ENCODE assay signal across 29 mouse cellular contexts in the genomic region with DNA sequence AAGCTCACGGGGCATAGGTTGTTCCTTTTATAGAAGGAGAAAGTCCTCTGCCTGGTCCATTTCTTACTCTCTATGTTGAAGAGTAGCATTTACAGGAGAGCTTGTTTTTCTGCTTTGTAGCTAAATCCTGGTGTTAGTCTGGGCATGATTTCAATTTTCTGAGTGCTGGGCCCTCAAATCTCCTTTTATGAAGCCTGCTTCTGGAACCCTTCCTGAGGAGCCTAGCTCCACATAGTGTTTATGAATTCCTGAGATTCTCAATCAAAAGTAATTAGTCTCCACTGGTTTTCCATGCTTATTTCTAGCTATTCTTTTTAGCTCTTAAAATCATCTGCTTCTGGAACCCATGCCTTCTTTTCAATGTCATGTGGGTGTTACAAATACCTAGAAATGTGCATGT. TPM values are rescaled to one million over a fixed set of nuclear protein-coding genes. Genes with fewer than 3 reads are reported as not detected.
A peak's percentile ranks its signal among the peaks of the same experiment; 100 is the strongest.
DNase-seq lines count a peak whose midpoint lies in the region; ATAC-seq and TF ChIP-seq lines count a peak whose summit lies in the region.
"Had no signal": no experiment of that assay in that cellular context is flagged by ENCODE, and none has a peak within 500 bp of the region (broad histone marks: within the 10 kb centered on the region; RNA-seq: fewer than 3 reads in every experiment).

No protein-coding gene starts in this region.

- H3K4me1 ChIP-seq in lung, embryonic 16.5 days (replicated peaks; ENCODE audit: control insufficient read depth, insufficient read depth, low read length) = peaks cover 2% of the 10 kb centered on the region; the same call in 1 of the 2 replicates
- peaks cover 3% of the 10 kb centered on the region; the same call in 1 of the 2 replicates for H3K4me1 ChIP-seq in intestine, embryonic 16.5 days (ENCODE audit: control insufficient read depth, insufficient read depth, low read length)
- no peaks in the 10 kb centered on the region for H3K4me1 ChIP-seq in stomach, postnatal 0 days (replicated peaks; ENCODE audit: control insufficient read depth, insufficient read depth)
- no peaks in the 10 kb centered on the region for H3K4me1 ChIP-seq in midbrain, embryonic 13.5 days (replicated peaks)
- H3K4me1 ChIP-seq: embryonic facial prominence, embryonic 10.5 days; embryonic facial prominence, embryonic 15.5 days; forebrain, embryonic 13.5 days; limb, embryonic 12.5 days; midbrain, embryonic 15.5 days; neural tube, embryonic 15.5 days had no signal

- no peak overlapping the region for H3K4me3 ChIP-seq in layer of hippocampus, adult 2 months
- H3K4me3 ChIP-seq in lung, embryonic 16.5 days (ENCODE audit: low read length) = no peak overlapping the region
- H3K4me3 ChIP-seq in intestine, embryonic 16.5 days (ENCODE audit: low read length) = no peak overlapping the region
- H3K4me3 ChIP-seq in stomach, postnatal 0 days (ENCODE audit: low read depth, low read length) = no peak overlapping the region
- H3K4me3 ChIP-seq in midbrain, embryonic 13.5 days (replicated peaks) = no peak overlapping the region
- H3K4me3 ChIP-seq: embryonic facial prominence, embryonic 10.5 days; embryonic facial prominence, embryonic 15.5 days; forebrain, embryonic 13.5 days; heart, embryonic 12.5 days; limb, embryonic 12.5 days; midbrain, embryonic 15.5 days; neural tube, embryonic 15.5 days had no signal

- WGBS in lung, embryonic 16.5 days = 25% methylated on average over 1 of the region's 1 CpGs
- WGBS in intestine, embryonic 16.5 days = 53% methylated on average over 1 of the region's 1 CpGs
- 8% methylated on average over 1 of the region's 1 CpGs for WGBS in stomach, postnatal 0 days
- 79% methylated on average over 1 of the region's 1 CpGs for WGBS in midbrain, embryonic 13.5 days

- no peak for DNase-seq in layer of hippocampus, adult 2 months (ENCODE audit: low spot score in 2 of 2)
- no peak for DNase-seq in layer of hippocampus, adult 8-10 months (ENCODE audit: low spot score in 2 of 2)
- no peak for DNase-seq in lung, postnatal 25 days (ENCODE audit: low spot score)
- DNase-seq in stomach, postnatal 0 days (ENCODE audit: low spot score) = no peak
- no peak for DNase-seq in retina, postnatal 1 day
- DNase-seq: adrenal gland, adult 8-10 months; B cell, adult 2 months; cerebellum, adult 8-10 months; cerebellum, postnatal 25 days; gastrocnemius, postnatal 25 days; heart, adult 18-20 months; kidney, adult 2 months; kidney, postnatal 36 days; layer of hippocampus, postnatal 36 days; right cerebral cortex, postnatal 4 days had no signal

- H3K27me3 ChIP-seq in lung, embryonic 16.5 days (ENCODE audit: control insufficient read depth, insufficient read depth, low read depth, low read length) = no peaks in the 10 kb centered on the region
- H3K27me3 ChIP-seq in intestine, embryonic 16.5 days (replicated peaks; ENCODE audit: control insufficient read depth, insufficient read depth, low read length) = no peaks in the 10 kb centered on the region
- H3K27me3 ChIP-seq in stomach, postnatal 0 days (ENCODE audit: control insufficient read depth, insufficient read depth, low read length) = no peaks in the 10 kb centered on the region
- H3K27me3 ChIP-seq in midbrain, embryonic 13.5 days = no peaks in the 10 kb centered on the region
- H3K27me3 ChIP-seq: embryonic facial prominence, embryonic 15.5 days; forebrain, embryonic 13.5 days; heart, embryonic 12.5 days; limb, embryonic 12.5 days; midbrain, embryonic 15.5 days; neural tube, embryonic 15.5 days had no signal

- H3K9me3 ChIP-seq in lung, embryonic 16.5 days (ENCODE audit: control insufficient read depth, low read length) = no peaks in the 10 kb centered on the region
- H3K9me3 ChIP-seq in intestine, embryonic 16.5 days (ENCODE audit: control insufficient read depth, low read length) = no peaks in the 10 kb centered on the region
- H3K9me3 ChIP-seq in stomach, postnatal 0 days (ENCODE audit: control insufficient read depth, low read length) = no peaks in the 10 kb centered on the region
- no peaks in the 10 kb centered on the region for H3K9me3 ChIP-seq in midbrain, embryonic 13.5 days
- H3K9me3 ChIP-seq: embryonic facial prominence, embryonic 10.5 days; embryonic facial prominence, embryonic 15.5 days; forebrain, embryonic 13.5 days; heart, embryonic 12.5 days; limb, embryonic 12.5 days; midbrain, embryonic 15.5 days; neural tube, embryonic 15.5 days had no signal

- H3K9ac ChIP-seq in lung, embryonic 16.5 days (ENCODE audit: low read length) = no peak overlapping the region
- no peak overlapping the region for H3K9ac ChIP-seq in intestine, embryonic 16.5 days (ENCODE audit: low read depth, low read length)
- H3K9ac ChIP-seq in stomach, postnatal 0 days (ENCODE audit: low read length) = no peak overlapping the region
- H3K9ac ChIP-seq in midbrain, embryonic 13.5 days (replicated peaks) = no peak overlapping the region
- H3K9ac ChIP-seq: embryonic facial prominence, embryonic 15.5 days; forebrain, embryonic 13.5 days; heart, embryonic 12.5 days; limb, embryonic 12.5 days; liver, embryonic 14.5 days; midbrain, embryonic 15.5 days; neural tube, embryonic 15.5 days had no signal

- no peak overlapping the region for H3K4me2 ChIP-seq in lung, embryonic 16.5 days (ENCODE audit: low read depth, low read length)
- H3K4me2 ChIP-seq in intestine, embryonic 16.5 days (ENCODE audit: low read depth, low read length) = no peak overlapping the region
- H3K4me2 ChIP-seq in stomach, postnatal 0 days (replicated peaks; ENCODE audit: low read depth) = no peak overlapping the region
- no peak overlapping the region for H3K4me2 ChIP-seq in midbrain, embryonic 13.5 days (replicated peaks)
- H3K4me2 ChIP-seq: embryonic facial prominence, embryonic 15.5 days; forebrain, embryonic 13.5 days; heart, embryonic 12.5 days; limb, embryonic 12.5 days; midbrain, embryonic 15.5 days; neural tube, embryonic 15.5 days had no signal

- H3K36me3 ChIP-seq in lung, embryonic 16.5 days (ENCODE audit: control insufficient read depth, insufficient read depth, low read length) = no peaks in the 10 kb centered on the region
- no peaks in the 10 kb centered on the region for H3K36me3 ChIP-seq in intestine, embryonic 16.5 days (ENCODE audit: control insufficient read depth, insufficient read depth, low read length)
- H3K36me3 ChIP-seq in stomach, postnatal 0 days (ENCODE audit: control insufficient read depth, insufficient read depth, low read length) = no peaks in the 10 kb centered on the region
- H3K36me3 ChIP-seq in midbrain, embryonic 13.5 days = no peaks in the 10 kb centered on the region
- H3K36me3 ChIP-seq: embryonic facial prominence, embryonic 10.5 days; embryonic facial prominence, embryonic 15.5 days; heart, embryonic 12.5 days; limb, embryonic 12.5 days; midbrain, embryonic 15.5 days; neural tube, embryonic 15.5 days had no signal

- peak overlapping the region; percentile 28; the same call in 1 of the 2 replicates for H3K27ac ChIP-seq in layer of hippocampus, adult 2 months
- H3K27ac ChIP-seq in lung, embryonic 16.5 days (ENCODE audit: low read length) = peak overlapping the region; percentile 20; the same call in 1 of the 2 replicates
- peak overlapping the region; percentile 48; the same call in 1 of the 2 replicates for H3K27ac ChIP-seq in intestine, embryonic 16.5 days (ENCODE audit: low read length)
- H3K27ac ChIP-seq in stomach, postnatal 0 days (replicated peaks) = peak overlapping the region; percentile 65
- H3K27ac ChIP-seq in midbrain, embryonic 13.5 days = no peak overlapping the region
- H3K27ac ChIP-seq: embryonic facial prominence, embryonic 10.5 days; embryonic facial prominence, embryonic 15.5 days; forebrain, embryonic 13.5 days; hindbrain, postnatal 0 days; limb, embryonic 12.5 days; liver, embryonic 14.5 days; midbrain, embryonic 15.5 days; neural tube, embryonic 15.5 days had no signal

- ATAC-seq in lung, embryonic 16.5 days (ENCODE audit: low read depth) = peak; percentile 64; the same call in 1 of the 2 replicates
- peak; percentile 38; the same call in 1 of the 2 replicates for ATAC-seq in intestine, embryonic 16.5 days
- no peak for ATAC-seq in stomach, postnatal 0 days (ENCODE audit: low FRiP score, low TSS enrichment)
- ATAC-seq in midbrain, embryonic 13.5 days = no peak
- ATAC-seq: activated CD4-positive, CD25-positive, alpha-beta regulatory T cell, adult 4 months; forebrain, embryonic 13.5 days; hindbrain, postnatal 0 days; lung, postnatal 0 days; midbrain, embryonic 15.5 days had no signal

- TF ChIP-seq EP300 in stomach, postnatal 0 days (optimal IDR thresholded peaks at IDR 0.05) = no peak

- no peak for TF ChIP-seq CTCF in layer of hippocampus, adult 2 months (conservative IDR thresholded peaks at IDR 0.05)
- no peak for TF ChIP-seq CTCF in stomach, postnatal 0 days (IDR thresholded peaks at IDR 0.05; ENCODE audit: low read depth)

RNA-seq across cellular contexts. Expression of a gene that starts 16.9 kb away (rescaled TPM):
- total RNA-seq in layer of hippocampus, adult 2 months (2021) = 100 to 1,000 TPM; 210 to 212 TPM
- total RNA-seq in layer of hippocampus, adult 8-10 months (2022) = 100 to 1,000 TPM; 222 to 241 (median 227) TPM
- polyA plus RNA-seq in lung, embryonic 16.5 days (2015; fragmentation: Nextera tagmentation; extraction: Ambion mirVana) = 29.5 and 34.6 TPM in 2 replicates
- polyA plus RNA-seq in intestine, embryonic 16.5 days (2015; fragmentation: Nextera tagmentation; extraction: Ambion mirVana) = 121 and 130 TPM in 2 replicates
- 34.7 and 41.1 TPM in 2 replicates for polyA plus RNA-seq in stomach, postnatal 0 days (2015; fragmentation: Nextera tagmentation; extraction: Ambion mirVana)
- polyA plus RNA-seq in midbrain, embryonic 13.5 days (2015; fragmentation: Nextera tagmentation; extraction: Ambion mirVana) = 135 and 141 TPM in 2 replicates

Comparison
In these comparisons a context has a peak if more than half of its experiments do, and no peak if none do; other contexts are left out.
1. ATAC-seq: peak in lung, embryonic 16.5 days (single experiment) and intestine, embryonic 16.5 days (single experiment); none in stomach, postnatal 0 days (single experiment) and midbrain, embryonic 13.5 days (single experiment).